Mouse (Mus musculus): Measurements from ENCODE around the gene Dnajc17. TPM values are rescaled to one million over a fixed set of nuclear protein-coding genes. Genes with fewer than 3 reads are reported as not detected.

Dnajc17 gene
- total RNA-seq (2012; rRNA removed) (13.0 and 14.7 TPM in 2 replicates), polyA plus RNA-seq (2012; ENCODE audit: insufficient read depth in 1 of 2, insufficient read length in 2 of 2, low read depth in 1 of 2, low replicate concordance in 2 of 2, missing spikeins in 1 of 2) (10 to 100 TPM in 1 of 2 experiments, not detected in 1; 15.8 TPM)

DNA sequence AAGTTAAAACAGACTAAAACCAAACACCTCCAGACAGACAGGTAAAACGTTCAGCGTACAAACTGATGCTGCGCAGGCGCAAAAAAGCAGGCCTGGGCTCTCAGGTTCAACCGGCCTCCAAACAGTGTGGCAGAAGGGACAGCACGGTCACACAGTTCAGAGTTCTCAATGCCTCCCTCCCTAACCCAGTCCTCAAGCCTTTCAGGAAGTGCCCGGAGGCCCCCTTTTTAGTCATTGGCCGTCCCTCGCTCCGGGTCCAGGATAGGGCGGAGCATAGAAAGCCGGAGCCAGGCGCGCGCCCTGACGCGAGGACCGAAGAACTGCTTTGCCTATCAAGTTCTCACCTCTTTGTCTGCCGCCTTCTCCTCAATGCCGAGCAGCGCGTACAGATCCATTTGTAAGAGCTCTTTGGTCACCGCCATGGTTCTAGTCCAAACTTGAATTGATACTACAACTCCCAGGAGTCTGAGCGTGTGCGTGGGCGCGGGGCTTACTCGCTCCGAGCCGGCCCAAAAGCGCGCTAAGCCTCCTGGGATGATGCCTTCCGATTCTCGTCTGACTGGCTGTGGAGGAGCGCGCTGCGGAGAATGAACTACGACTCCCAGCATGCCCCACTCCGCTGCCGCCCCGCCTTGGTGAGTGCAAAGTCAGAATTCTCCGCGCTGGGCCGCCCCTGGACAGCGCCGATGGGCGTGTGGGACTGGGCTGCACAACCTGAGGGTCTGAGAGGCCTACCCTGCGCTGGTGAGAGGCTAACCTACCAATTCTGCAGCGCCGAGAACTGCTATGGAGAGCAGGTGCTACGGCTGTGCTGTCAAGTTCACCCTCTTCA is at the start of gene Dnajc17, which contains the start of gene Zfyve19:
Gene Dnajc17, minus strand, starts transcription at position 452 of the 832 bp plus-strand sequence.
Gene Zfyve19, plus strand, starts transcription at position 274 of the 832 bp plus-strand sequence.
- DNase-seq (ENCODE audit: low read depth, low spot score): peak; percentile 98
- H3K4me3 ChIP-seq (ENCODE audit: control insufficient read depth in 1 of 2, insufficient read depth in 1 of 2, low read depth in 2 of 2, low read length in 2 of 2): peak within 1 kb of the TSS; percentile 85 to 94
- H3K36me3 ChIP-seq (ENCODE audit: control insufficient read depth in 1 of 2, insufficient read depth in 2 of 2, low read length in 2 of 2): peaks cover 0 to 5% of the 10 kb centered on the region in 2 experiments; a peak in 2 of 4 replicates
- H3K79me2 ChIP-seq (ENCODE audit: control insufficient read depth, insufficient read depth, low read length, poor library complexity): peaks cover 9% of the 10 kb centered on the region
- peaks cover 2 to 8% of the 10 kb centered on the region in 2 experiments; a peak in 3 of 4 replicates for H3K4me1 ChIP-seq (ENCODE audit: control insufficient read depth in 1 of 2, insufficient read depth in 2 of 2, low read length in 2 of 2)
- H3K27me3 ChIP-seq (ENCODE audit: control insufficient read depth in 1 of 2, insufficient read depth in 2 of 2, low read length in 2 of 2): no peaks in the 10 kb centered on the region
- H3K9ac ChIP-seq (ENCODE audit: control insufficient read depth, low read depth, low read length, poor library complexity, severe bottlenecking): peak within 1 kb of the TSS; percentile 86
- H3K27ac ChIP-seq (ENCODE audit: control insufficient read depth, low read depth, low read length): peak within 1 kb of the TSS; percentile 91
- H3K9me3 ChIP-seq (replicated peaks; ENCODE audit: insufficient read depth, low read length): no peaks in the 10 kb centered on the region
- TF ChIP-seq ZC3H11A (IDR thresholded peaks at IDR 0.05; ENCODE audit: low read depth, low read length): no peak
- no peak for TF ChIP-seq CHD1 (IDR thresholded peaks at IDR 0.05; ENCODE audit: low read depth, low read length)
- no peak; the same call in 1 of the 2 replicates for TF ChIP-seq GABPA (IDR thresholded peaks at IDR 0.05; ENCODE audit: low read depth, low read length)
- peak; percentile 88 for TF ChIP-seq SIN3A (IDR thresholded peaks at IDR 0.05; ENCODE audit: low read length)
- no peak for TF ChIP-seq EP300 (IDR thresholded peaks at IDR 0.05; ENCODE audit: low read depth in 1 of 2, low read length in 2 of 2)
- no peak for TF ChIP-seq USF1 (IDR thresholded peaks at IDR 0.05; ENCODE audit: low read depth, low read length)
- peak; percentile 86 for TF ChIP-seq NELFE (IDR thresholded peaks at IDR 0.05; ENCODE audit: low read depth, low read length)
- TF ChIP-seq BHLHE40 (IDR thresholded peaks at IDR 0.05; ENCODE audit: borderline replicate concordance, low read depth, low read length): no peak
- peak; percentile 66 for TF ChIP-seq POLR2AphosphoS2 (IDR thresholded peaks at IDR 0.05; ENCODE audit: low read length)
- TF ChIP-seq ZKSCAN1 (IDR thresholded peaks at IDR 0.05; ENCODE audit: low read depth, low read length): no peak
- no peak for TF ChIP-seq POLR2AphosphoS5 (IDR thresholded peaks at IDR 0.05; ENCODE audit: borderline replicate concordance, low read depth, low read length)
- TF ChIP-seq MAFK (IDR thresholded peaks at IDR 0.05; ENCODE audit: borderline replicate concordance, low read depth, low read length): no peak
- TF ChIP-seq NRF1 (IDR thresholded peaks at IDR 0.05; ENCODE audit: insufficient read depth, low read depth, low read length, poor library complexity, severe bottlenecking): peak; percentile 68
- peak; percentile 75; the same call in 1 of the 2 replicates for TF ChIP-seq ZMIZ1 (IDR thresholded peaks at IDR 0.05; ENCODE audit: low read depth, low read length)
- peak; percentile 93; the same call in 1 of the 2 replicates for TF ChIP-seq MAZ (IDR thresholded peaks at IDR 0.05; ENCODE audit: low read depth, low read length)
- peak; percentile 35; the same call in 1 of the 2 replicates for TF ChIP-seq TCF12 (IDR thresholded peaks at IDR 0.05; ENCODE audit: low read depth, low read length)
- peak; percentile 53; the same call in 1 of the 2 replicates for TF ChIP-seq E2F4 (IDR thresholded peaks at IDR 0.05; ENCODE audit: borderline replicate concordance, low read depth, low read length)
- TF ChIP-seq KAT2A (conservative IDR thresholded peaks at IDR 0.05; ENCODE audit: low read depth, low read length): peak; percentile 97
- TF ChIP-seq UBTF (IDR thresholded peaks at IDR 0.05; ENCODE audit: borderline replicate concordance, insufficient read depth, low read depth, low read length): no peak
- TF ChIP-seq MYB (IDR thresholded peaks at IDR 0.05; ENCODE audit: low read depth, low read length): no peak
- TF ChIP-seq POLR2A (IDR thresholded peaks at IDR 0.05; ENCODE audit: control insufficient read depth in 1 of 2, insufficient read depth in 1 of 2, low read depth in 1 of 2, low read length in 2 of 2, poor library complexity in 1 of 2): peak; percentile 65 to 85
- TF ChIP-seq ZNF384 (IDR thresholded peaks at IDR 0.05; ENCODE audit: low read depth, low read length): no peak
- no peak for TF ChIP-seq RCOR1 (IDR thresholded peaks at IDR 0.05; ENCODE audit: low read depth, low read length)
- peak; percentile 69 for TF ChIP-seq MXI1 (IDR thresholded peaks at IDR 0.05; ENCODE audit: low read depth, low read length)
- no peak for TF ChIP-seq MEF2A (IDR thresholded peaks at IDR 0.05; ENCODE audit: extremely low read depth, insufficient replicate concordance, low read depth, low read length, poor library complexity, severe bottlenecking)
- no peak for TF ChIP-seq USF2 (IDR thresholded peaks at IDR 0.05; ENCODE audit: borderline replicate concordance in 1 of 2, insufficient read depth in 1 of 2, low read depth in 1 of 2, low read length in 2 of 2)
- no peak for TF ChIP-seq GATA1 (IDR thresholded peaks at IDR 0.05; ENCODE audit: low read depth, low read length)
- TF ChIP-seq RAD21 (IDR thresholded peaks at IDR 0.05; ENCODE audit: low read depth, low read length): no peak
- no peak for TF ChIP-seq JUND (IDR thresholded peaks at IDR 0.05; ENCODE audit: low read depth, low read length)
- no peak for TF ChIP-seq CHD2 (IDR thresholded peaks at IDR 0.05; ENCODE audit: low read length)
- peak; percentile 96 for TF ChIP-seq HCFC1 (IDR thresholded peaks at IDR 0.05; ENCODE audit: low read depth, low read length)
- TF ChIP-seq TAL1 (IDR thresholded peaks at IDR 0.05; ENCODE audit: low read length): no peak
- no peak for TF ChIP-seq SMC3 (IDR thresholded peaks at IDR 0.05; ENCODE audit: low read depth, low read length)
- TF ChIP-seq MYC (IDR thresholded peaks at IDR 0.05; ENCODE audit: low read depth, low read length): no peak; the same call in 1 of the 2 replicates

Data from MEL (cell line).